9 mouse cellular contexts compared by ENCODE assay signal in the genomic region with DNA sequence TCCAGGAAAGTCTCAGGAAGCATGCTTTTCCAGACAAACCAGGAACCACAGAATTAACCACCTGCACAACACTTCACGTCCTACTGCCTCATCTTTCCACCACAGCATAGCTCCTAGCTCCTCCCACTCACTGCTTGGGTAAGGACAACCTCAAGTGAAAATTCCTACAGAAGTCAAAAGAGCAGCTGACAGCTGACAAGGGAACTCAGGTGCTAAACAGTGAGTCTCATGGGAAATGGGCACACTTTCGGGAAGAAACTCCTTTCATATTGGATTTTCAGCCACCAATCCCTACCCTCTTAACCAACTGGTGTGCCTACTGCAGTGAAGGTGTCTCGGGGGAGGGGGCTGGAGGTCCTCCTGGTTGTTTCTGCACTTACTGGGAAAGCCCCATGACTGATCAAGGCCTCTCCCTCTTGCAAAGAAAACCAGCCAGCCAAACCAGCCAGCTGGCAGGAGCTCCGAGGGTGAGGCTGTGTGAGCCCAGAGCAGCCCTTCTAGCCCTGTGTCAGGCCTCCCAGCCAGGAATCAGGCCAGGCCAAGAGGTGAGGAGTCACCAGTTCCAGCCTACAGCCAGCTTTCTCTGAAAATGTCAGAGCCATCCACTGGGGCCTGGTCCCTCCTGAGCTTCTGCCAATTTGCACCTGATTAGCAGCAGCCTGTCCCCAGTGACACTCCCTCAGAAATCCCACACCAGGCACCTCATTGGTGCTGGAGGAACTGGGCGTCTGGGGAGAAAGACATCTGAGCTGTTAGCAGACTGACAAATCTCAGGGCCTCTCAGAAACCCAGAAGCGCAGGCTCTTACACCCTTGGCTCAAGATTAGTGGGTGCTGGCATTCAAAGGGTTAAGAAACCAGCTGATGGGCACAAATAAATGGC. TPM values are rescaled to one million over a fixed set of nuclear protein-coding genes. Genes with fewer than 3 reads are reported as not detected.
A peak's percentile ranks its signal among the peaks of the same experiment; 100 is the strongest.
DNase-seq lines count a peak whose midpoint lies in the region; ATAC-seq and TF ChIP-seq lines count a peak whose summit lies in the region.
"Had no signal": no experiment of that assay in that cellular context is flagged by ENCODE, and none has a peak within 500 bp of the region (broad histone marks: within the 10 kb centered on the region; RNA-seq: fewer than 3 reads in every experiment).

No protein-coding gene starts in this region.

- 52% methylated on average over 6 of the region's 6 CpGs for WGBS in embryonic facial prominence, embryonic 12.5 days
- WGBS in embryonic facial prominence, embryonic 10.5 days, result 50% methylated on average over 6 of the region's 6 CpGs
- WGBS in heart, adult 2 months, result 61% methylated on average over 6 of the region's 6 CpGs

- no peak for DNase-seq in embryonic facial prominence, embryonic 10.5 days (ENCODE audit: low spot score)
- no peak for DNase-seq in testis, postnatal 10 days (ENCODE audit: low spot score)
- DNase-seq in heart, adult 2 months, result peak; percentile 44 to 73
- no peak for DNase-seq in retina, embryonic 14.5 days (ENCODE audit: low spot score)
- no peak for DNase-seq in layer of hippocampus, adult 18-20 months (ENCODE audit: low spot score in 2 of 2)

- no peak for TF ChIP-seq POLR2A in testis, adult 2 months (IDR thresholded peaks at IDR 0.05; ENCODE audit: control insufficient read depth, low read depth, low read length)
- no peak for TF ChIP-seq POLR2A in heart, adult 2 months (IDR thresholded peaks at IDR 0.05; ENCODE audit: insufficient read depth, low read depth, low read length)

- no peak for ATAC-seq in embryonic facial prominence, embryonic 12.5 days (ENCODE audit: insufficient number of reproducible peaks, insufficient read depth, low FRiP score, low TSS enrichment)
- ATAC-seq in monocyte, adult 5-6 weeks (replicated peaks; ENCODE audit: insufficient number of reproducible peaks, low FRiP score, low TSS enrichment, poor library complexity, severe bottlenecking), result no peak

- peaks cover 11% of the 10 kb centered on the region; the same call in 1 of the 2 replicates for H3K4me1 ChIP-seq in embryonic facial prominence, embryonic 12.5 days
- peaks cover 13% of the 10 kb centered on the region for H3K4me1 ChIP-seq in embryonic facial prominence, embryonic 10.5 days
- H3K4me1 ChIP-seq in testis, adult 2 months (ENCODE audit: control insufficient read depth, insufficient read depth, low read length), result no peaks in the 10 kb centered on the region
- H3K4me1 ChIP-seq in heart, adult 2 months (ENCODE audit: control insufficient read depth, insufficient read depth, low read length), result no peaks in the 10 kb centered on the region

- no peak for TF ChIP-seq CTCF in testis, adult 2 months (IDR thresholded peaks at IDR 0.05; ENCODE audit: control insufficient read depth, insufficient read depth, insufficient replicate concordance, low read depth, low read length)
- TF ChIP-seq CTCF in heart, adult 2 months (IDR thresholded peaks at IDR 0.05), result no peak

- no peaks in the 10 kb centered on the region for H3K36me3 ChIP-seq in embryonic facial prominence, embryonic 12.5 days
- H3K36me3 ChIP-seq in embryonic facial prominence, embryonic 10.5 days (replicated peaks), result no peaks in the 10 kb centered on the region
- H3K36me3 ChIP-seq in testis, adult 2 months (ENCODE audit: control insufficient read depth, insufficient read depth, low read length), result no peaks in the 10 kb centered on the region
- H3K36me3 ChIP-seq in heart, adult 2 months (ENCODE audit: control insufficient read depth, insufficient read depth, low read length), result no peaks in the 10 kb centered on the region
- H3K36me3 ChIP-seq: lung, embryonic 15.5 days had no signal

- no peaks in the 10 kb centered on the region for H3K79me2 ChIP-seq in heart, adult 2 months (replicated peaks; ENCODE audit: control insufficient read depth, insufficient read depth, low read length)

- intact Hi-C loops in heart, adult 2 months (cut with DNase I), result loop anchor here (5.0 kb wide), 1 partner anchor 80 kb away; no protein-coding TSS in a partner anchor

- no peaks in the 10 kb centered on the region for H3K9me3 ChIP-seq in embryonic facial prominence, embryonic 12.5 days
- no peaks in the 10 kb centered on the region for H3K9me3 ChIP-seq in embryonic facial prominence, embryonic 10.5 days
- H3K9me3 ChIP-seq: lung, embryonic 15.5 days had no signal

- no peak overlapping the region for H3K4me2 ChIP-seq in embryonic facial prominence, embryonic 12.5 days (replicated peaks)
- H3K4me2 ChIP-seq: lung, embryonic 15.5 days had no signal

- H3K9ac ChIP-seq in embryonic facial prominence, embryonic 12.5 days, result no peak overlapping the region
- H3K9ac ChIP-seq in heart, adult 2 months (ENCODE audit: low read depth, low read length), result no peak overlapping the region
- H3K9ac ChIP-seq: lung, embryonic 15.5 days had no signal

- H3K27me3 ChIP-seq in embryonic facial prominence, embryonic 12.5 days, result no peaks in the 10 kb centered on the region
- no peaks in the 10 kb centered on the region for H3K27me3 ChIP-seq in embryonic facial prominence, embryonic 10.5 days (replicated peaks; ENCODE audit: low read depth, poor library complexity, severe bottlenecking)
- H3K27me3 ChIP-seq in testis, adult 2 months (ENCODE audit: control insufficient read depth, insufficient read depth, low read length), result no peaks in the 10 kb centered on the region
- H3K27me3 ChIP-seq in heart, adult 2 months (ENCODE audit: control insufficient read depth, insufficient read depth, low read length), result no peaks in the 10 kb centered on the region
- H3K27me3 ChIP-seq: lung, embryonic 15.5 days had no signal

- TF ChIP-seq EP300 in heart, adult 2 months (IDR thresholded peaks at IDR 0.05; ENCODE audit: insufficient read depth, low read depth, low read length), result no peak

- H3K27ac ChIP-seq in embryonic facial prominence, embryonic 12.5 days, result 0 out of 2 replicates have a peak overlapping the region, but pooled peaks have one; percentile 31
- no peak overlapping the region for H3K27ac ChIP-seq in embryonic facial prominence, embryonic 10.5 days (replicated peaks)
- no peak overlapping the region for H3K27ac ChIP-seq in testis, adult 2 months (ENCODE audit: control insufficient read depth, insufficient read depth, low read depth, low read length)
- no peak overlapping the region for H3K27ac ChIP-seq in heart, adult 2 months
- H3K27ac ChIP-seq: lung, embryonic 15.5 days had no signal

- H3K4me3 ChIP-seq in embryonic facial prominence, embryonic 12.5 days, result no peak overlapping the region
- H3K4me3 ChIP-seq in embryonic facial prominence, embryonic 10.5 days, result no peak overlapping the region
- peak overlapping the region; percentile 37 for H3K4me3 ChIP-seq in testis, adult 2 months (ENCODE audit: control insufficient read depth, low read depth, low read length)
- no peak overlapping the region for H3K4me3 ChIP-seq in heart, adult 2 months
- H3K4me3 ChIP-seq: lung, embryonic 15.5 days had no signal

RNA-seq across cellular contexts. Expression of a gene that starts 22.9 kb away (rescaled TPM):
- polyA plus RNA-seq in embryonic facial prominence, embryonic 12.5 days (2016; fragmentation: Nextera tagmentation; extraction: Ambion mirVana), result 1.2 and 1.3 TPM in 2 replicates
- polyA plus RNA-seq in embryonic facial prominence, embryonic 10.5 days (2016; fragmentation: Nextera tagmentation; extraction: Ambion mirVana), result 0.56 and 0.59 TPM in 2 replicates
- polyA plus RNA-seq in testis, adult 2 months (2012; rRNA removed), result 0.10 and 0.34 TPM in 2 replicates
- under 1 TPM; 0.08 to 0.18 TPM for total RNA-seq in heart, adult 2 months (2021)
- 0.04 and 0.15 TPM in 2 replicates for polyA plus RNA-seq in heart, adult 2 months (2012; rRNA removed)
- total RNA-seq in monocyte, adult 5-6 weeks (2017), result 0.32 TPM in 1 of 3 replicates, not detected in the others
- 10 to 100 TPM; 86.9 to 88.0 TPM for total RNA-seq in layer of hippocampus, adult 18-20 months (2021)

Comparison
In these comparisons a context has a peak if more than half of its experiments do, and no peak if none do; other contexts are left out.
1. DNase-seq: peak in heart, adult 2 months (2 of 2); none in embryonic facial prominence, embryonic 10.5 days (single experiment), testis, postnatal 10 days (single experiment), retina, embryonic 14.5 days (single experiment) and layer of hippocampus, adult 18-20 months (0 of 2).